Mouse (Mus musculus) liver, embryonic 14.5 days (tissue): ENCODE measurements around the gene Dlg2.

Source experiments
- CTCF ChIP-seq: IDR thresholded peaks from 2 replicates; pipeline ENCODE4 v1.5.1; 2016; ENCODE audit warnings: antibody characterized with exemption, low read depth, control low read depth
- EP300 ChIP-seq: IDR thresholded peaks from 2 replicates; pipeline ENCODE4 v1.6.1; 2016; ENCODE audit warnings: antibody characterized with exemption, low read depth

- TF ChIP-seq CTCF (no peak), EP300 (no peak)
These were observed 1965.6 kb downstream of the Dlg2 start for GRCm38 (mm10) chr7:92442082-92442481.
